Mouse (Mus musculus) heart, postnatal 0 days (tissue): ENCODE data around the gene Caml. TPM values are rescaled to one million over a fixed set of nuclear protein-coding genes. Genes with fewer than 3 reads are reported as not detected.
"Not testable (repeated sequence)": the region's sequence is repeated elsewhere in the genome, so short reads cannot be mapped to it uniquely, and the experiment has no call there.

ENCODE experiments used
- ATAC-seq: fragments of 200-750 bp; cut with Nextera tagmentation; 2 replicates; pipeline ENCODE4 v1.8.0; 2017; ENCODE audit warnings: low read depth, moderate number of reproducible peaks, moderate library complexity; ENCODE audit not compliant: insufficient read depth
- DNase-seq: peaks from one replicate; pipeline ENCODE4 v3.0.0-alpha.2; 2016; ENCODE audit warnings: low spot score
- H3K27ac ChIP-seq: fragments of 300-500 bp; sonication (generic); 2 replicates; pipeline ENCODE4 v1.5.1; 2014; ENCODE audit warnings: low read depth, mild to moderate bottlenecking
- H3K27me3 ChIP-seq: fragments of 300-500 bp; sonication (generic); 2 replicates; pipeline ENCODE4 v1.6.1; 2014; ENCODE audit warnings: low read length, mixed read lengths; ENCODE audit not compliant: control insufficient read depth, insufficient read depth
- H3K36me3 ChIP-seq: fragments of 300-500 bp; sonication (generic); replicated peaks from 2 replicates; pipeline ENCODE4 v1.6.1; 2014; ENCODE audit warnings: low read length, mixed read lengths; ENCODE audit not compliant: control insufficient read depth, insufficient read depth
- H3K4me1 ChIP-seq: fragments of 300-500 bp; sonication (generic); 2 replicates; pipeline ENCODE4 v1.6.1; 2014; ENCODE audit warnings: antibody characterized with exemption; ENCODE audit not compliant: control insufficient read depth, insufficient read depth
- H3K4me2 ChIP-seq: fragments of 300-500 bp; sonication (generic); 2 replicates; pipeline ENCODE4 v1.6.1; 2014; ENCODE audit warnings: low read depth, mild to moderate bottlenecking, low read length, moderate library complexity
- H3K4me3 ChIP-seq: fragments of 300-500 bp; sonication (generic); 2 replicates; pipeline ENCODE4 v1.5.1; 2014; ENCODE audit warnings: low read depth, low read length
- H3K9ac ChIP-seq: fragments of 300-500 bp; sonication (generic); replicated peaks from 2 replicates; pipeline ENCODE4 v1.6.1; 2014; ENCODE audit warnings: low read depth, low read length, mixed read lengths
- H3K9me3 ChIP-seq: fragments of 300-500 bp; sonication (generic); replicated peaks from 2 replicates; pipeline ENCODE4 v1.6.1; 2016; ENCODE audit warnings: low read length; ENCODE audit not compliant: control insufficient read depth
- CTCF ChIP-seq: IDR thresholded peaks from 2 replicates; pipeline ENCODE4 v1.5.1; 2016; ENCODE audit warnings: antibody characterized with exemption, control low read depth, low read depth
- EP300 ChIP-seq: IDR thresholded peaks from 2 replicates; pipeline ENCODE4 v1.6.1; 2016; ENCODE audit warnings: antibody characterized with exemption, low read depth
- WGBS: fragments of 180-500 bp; shearing (Covaris S2); extraction: QIAGEN DNeasy Blood & Tissue Kit; methylation state at CpG from one replicate; pipeline ENCODE4 v1.1.7; 2014; 5-methylcytosine and 5-hydroxymethylcytosine counted together
- polyA plus RNA-seq: library from polyadenylated mRNA; unstranded; fragments of >200 nt; fragmentation: Nextera tagmentation; extraction: Ambion mirVana; gene quantifications from 2 replicates; pipeline ENCODE4 v1.2.1, GENCODE M21; 2015
- total RNA-seq: library from RNA; depleted of rRNA; stranded (reverse); fragments of >200 nt; gene quantifications from 2 replicates; pipeline ENCODE4 v1.2.3, GENCODE M21; 2014; ENCODE audit warnings: low replicate concordance; rRNA removed

Caml gene
- total RNA-seq (17.9 and 18.5 TPM in 2 replicates), polyA plus RNA-seq (30.9 and 31.0 TPM in 2 replicates)

GRCm38 (mm10) chr13:55622649-55623541, at the start of gene Caml:
Caml (plus strand) TSS chr13:55623005.
- Histone ChIP-seq H3K27ac (peak within 1 kb of the TSS; percentile 75), H3K4me3 (peak within 1 kb of the TSS; percentile 85), H3K9me3 (no peaks in the 10 kb centered on the region), H3K4me2 (peak within 1 kb of the TSS; percentile 69), H3K9ac (peak within 1 kb of the TSS; percentile 82), H3K27me3 (no peaks in the 10 kb centered on the region), H3K36me3 (peaks cover 14% of the 10 kb centered on the region; the same call in 1 of the 2 replicates), H3K4me1 (0 out of 2 replicates have a peak, but pooled peaks cover 7% of the 10 kb centered on the region)
- ATAC-seq (peak; percentile 98), DNase-seq (peak; percentile 89)
- TF ChIP-seq EP300 (no peak), CTCF (no peak)
- under 1% methylated on average over 59 of the region's 59 CpGs for WGBS

- Histone ChIP-seq H3K9ac (no peak within 1 kb of the TSS), H3K9me3 (0 out of 2 replicates have a peak, but pooled peaks cover 4% of the 10 kb centered on the region), H3K27ac (no peak within 1 kb of the TSS), H3K27me3 (no peaks in the 10 kb centered on the region), H3K4me3 (no peak within 1 kb of the TSS), H3K4me1 (peaks cover 12% of the 10 kb centered on the region), H3K4me2 (no peak within 1 kb of the TSS), H3K36me3 (no peaks in the 10 kb centered on the region)
- no peak for DNase-seq
- TF ChIP-seq CTCF (no peak), EP300 (no peak)
- ATAC-seq, result no peak
- WGBS, result 91% methylated on average over 2 of the region's 2 CpGs
Observed at GRCm38 (mm10) chr13:55573432-55573831, 49.4 kb upstream of the Caml start, which contains the start of gene Tmed9. Tmed9 (plus strand) TSS chr13:55573732.

GRCm38 (mm10) chr13:55574321-55574720, 48.5 kb upstream of the Caml start:
- no peak overlapping the region for H3K27ac ChIP-seq
- no peaks in the 10 kb centered on the region for H3K27me3 ChIP-seq
- DNase-seq (no peak), ATAC-seq (no peak)
- H3K4me3 ChIP-seq, result no peak overlapping the region
- no peak for TF ChIP-seq EP300
- TF ChIP-seq CTCF, result no peak
- peaks cover 9% of the 10 kb centered on the region for H3K4me1 ChIP-seq
- no peak overlapping the region for H3K9ac ChIP-seq
- no peak overlapping the region for H3K4me2 ChIP-seq
- 73% methylated on average over 5 of the region's 5 CpGs for WGBS
- 0 out of 2 replicates have a peak, but pooled peaks cover 4% of the 10 kb centered on the region for H3K9me3 ChIP-seq
- no peaks in the 10 kb centered on the region for H3K36me3 ChIP-seq

- Histone ChIP-seq H3K9me3 (0 out of 2 replicates have a peak, but pooled peaks cover 4% of the 10 kb centered on the region), H3K36me3 (no peaks in the 10 kb centered on the region), H3K4me3 (no peak overlapping the region), H3K27me3 (no peaks in the 10 kb centered on the region), H3K9ac (no peak overlapping the region), H3K4me1 (no peaks in the 10 kb centered on the region), H3K4me2 (no peak overlapping the region), H3K27ac (no peak overlapping the region)
- 53% methylated on average over 5 of the region's 5 CpGs for WGBS
- DNase-seq (no peak), ATAC-seq (no peak)
- TF ChIP-seq EP300, result no peak
- TF ChIP-seq CTCF, result no peak
Observed at GRCm38 (mm10) chr13:55575932-55576331, 46.9 kb upstream of the Caml start.

GRCm38 (mm10) chr13:55576872-55577271, 45.9 kb upstream of the Caml start:
- H3K27ac ChIP-seq, H3K36me3 ChIP-seq, ATAC-seq, H3K27me3 ChIP-seq, H3K9ac ChIP-seq, H3K4me2 ChIP-seq, H3K9me3 ChIP-seq, DNase-seq, H3K4me3 ChIP-seq, H3K4me1 ChIP-seq: not testable (repeated sequence)
- 83% methylated on average over 7 of the region's 7 CpGs for WGBS
